Mouse (Mus musculus): ENCODE results near the gene Fkbpl.

Gene Fkbpl

DNA sequence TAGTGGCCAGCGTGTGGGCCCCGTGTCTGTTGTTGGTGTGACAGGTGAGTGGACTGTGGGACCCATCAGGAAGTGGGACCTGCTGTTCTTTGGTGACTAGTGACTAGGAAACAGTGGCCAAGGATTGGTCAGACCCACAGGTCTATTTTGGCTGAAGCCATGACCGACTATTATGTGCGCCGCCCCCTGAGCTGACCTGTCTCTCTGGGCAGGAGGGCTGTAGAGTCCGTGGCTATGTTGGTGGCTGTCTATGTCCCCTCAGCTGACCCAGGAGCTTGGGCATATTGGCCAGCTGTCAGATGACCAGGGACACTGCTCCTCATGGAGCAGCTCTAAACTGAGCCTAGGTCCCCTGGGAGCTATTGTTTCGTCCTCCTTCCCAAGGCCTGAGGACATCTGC lies 44.3 kb downstream of the Fkbpl start:
- no peak for DNase-seq (ENCODE audit: extremely low spot score, low spot score)

DNA sequence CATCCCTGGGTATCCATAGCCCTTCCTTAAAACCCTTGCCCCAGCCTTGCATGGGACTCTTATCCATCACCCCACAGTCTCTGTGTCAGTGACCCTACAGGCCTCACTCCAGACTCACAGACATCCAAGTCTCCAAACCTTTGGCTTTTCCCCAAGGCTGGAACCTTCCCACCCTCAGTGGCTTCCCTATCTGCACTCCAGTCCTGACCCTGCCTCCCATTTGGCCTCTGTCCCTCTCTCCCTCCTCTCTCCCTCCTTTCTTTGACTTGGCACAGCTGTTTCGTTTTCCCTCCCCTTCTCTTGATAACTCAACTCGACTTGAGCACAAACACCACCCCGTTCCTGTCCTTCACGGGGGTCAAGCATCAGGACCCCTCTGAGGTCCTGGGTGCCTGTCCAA lies 45.9 kb downstream of the Fkbpl start:
- DNase-seq (ENCODE audit: extremely low spot score, low spot score) = no peak

DNA sequence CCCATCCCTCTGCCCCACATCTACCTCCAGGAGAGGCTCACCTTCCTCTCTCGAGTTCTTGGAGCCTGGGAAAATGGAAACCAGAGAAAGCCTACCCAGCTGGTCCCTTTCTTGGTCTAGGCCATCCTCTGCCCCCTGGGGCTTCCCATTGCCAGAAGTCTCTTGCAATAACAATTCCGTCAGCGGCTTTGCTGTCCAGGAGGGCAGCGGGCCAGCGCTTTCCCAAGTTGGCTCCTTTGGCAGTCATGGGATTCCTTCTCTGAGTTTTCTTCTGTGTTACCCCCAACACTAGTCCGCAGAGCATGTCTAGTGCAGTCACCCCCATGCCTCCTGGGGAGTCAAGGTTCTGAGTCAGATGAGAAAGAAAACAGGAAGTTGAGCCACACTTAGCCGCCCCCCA lies 48.3 kb downstream of the Fkbpl start:
- no peak for DNase-seq (ENCODE audit: extremely low spot score, low spot score)
